Mouse (Mus musculus): ENCODE results near the gene Palm2. TPM values are rescaled to one million over a fixed set of nuclear protein-coding genes. Genes with fewer than 3 reads are reported as not detected.

Gene Palm2
- polyA plus RNA-seq, 1 experiment: not detected

- WGBS: 74% methylated on average over 4 of the region's 4 CpGs
Observed at GRCm38 (mm10) chr4:57672541-57672940, 238.5 kb downstream of the Palm2 start.

GRCm38 (mm10) chr4:57672996-57673906, 239.2 kb downstream of the Palm2 start:
- Histone ChIP-seq H3K4me3 (ENCODE audit: insufficient read depth, low read depth, low read length) (no peak overlapping the region), H3K27ac (ENCODE audit: insufficient read depth, low read depth, low read length) (no peak overlapping the region), H3K4me1 (ENCODE audit: control insufficient read depth, insufficient read depth, low read length) (peaks cover 19% of the 10 kb centered on the region)
- TF ChIP-seq POLR2A (IDR thresholded peaks at IDR 0.05; ENCODE audit: insufficient read depth, low read depth, low read length) (no peak), CTCF (IDR thresholded peaks at IDR 0.05; ENCODE audit: insufficient read depth, low read depth, low read length) (peak; percentile 83)
- WGBS: 12% methylated on average over 12 of the region's 12 CpGs

More at GRCm38 (mm10) chr4:57672541-57672940, 238.5 kb downstream of the Palm2 start:
- TF ChIP-seq POLR2A (IDR thresholded peaks at IDR 0.05; ENCODE audit: insufficient read depth, low read depth, low read length) (no peak), CTCF (IDR thresholded peaks at IDR 0.05; ENCODE audit: insufficient read depth, low read depth, low read length) (no peak)
- Histone ChIP-seq H3K4me1 (ENCODE audit: control insufficient read depth, insufficient read depth, low read length) (peaks cover 17% of the 10 kb centered on the region), H3K4me3 (ENCODE audit: insufficient read depth, low read depth, low read length) (no peak overlapping the region), H3K27ac (ENCODE audit: insufficient read depth, low read depth, low read length) (no peak overlapping the region)

GRCm38 (mm10) chr4:57674351-57674750, 240.3 kb downstream of the Palm2 start:
- H3K4me3 ChIP-seq (ENCODE audit: insufficient read depth, low read depth, low read length): no peak overlapping the region
- no peak overlapping the region for H3K27ac ChIP-seq (ENCODE audit: insufficient read depth, low read depth, low read length)
- WGBS: 78% methylated on average over 7 of the region's 7 CpGs
- H3K4me1 ChIP-seq (ENCODE audit: control insufficient read depth, insufficient read depth, low read length): peaks cover 21% of the 10 kb centered on the region
- no peak for TF ChIP-seq POLR2A (IDR thresholded peaks at IDR 0.05; ENCODE audit: insufficient read depth, low read depth, low read length)
- TF ChIP-seq CTCF (IDR thresholded peaks at IDR 0.05; ENCODE audit: insufficient read depth, low read depth, low read length): no peak

- TF ChIP-seq CTCF (IDR thresholded peaks at IDR 0.05; ENCODE audit: insufficient read depth, low read depth, low read length) (no peak), POLR2A (IDR thresholded peaks at IDR 0.05; ENCODE audit: insufficient read depth, low read depth, low read length) (no peak)
- peaks cover 21% of the 10 kb centered on the region for H3K4me1 ChIP-seq (ENCODE audit: control insufficient read depth, insufficient read depth, low read length)
- 14% methylated on average over 13 of the region's 13 CpGs for WGBS
- H3K27ac ChIP-seq (ENCODE audit: insufficient read depth, low read depth, low read length): no peak overlapping the region
- no peak overlapping the region for H3K4me3 ChIP-seq (ENCODE audit: insufficient read depth, low read depth, low read length)
Observed at GRCm38 (mm10) chr4:57675387-57675786, 241.3 kb downstream of the Palm2 start.

GRCm38 (mm10) chr4:57677916-57678315, 243.9 kb downstream of the Palm2 start:
- Histone ChIP-seq H3K27ac (ENCODE audit: insufficient read depth, low read depth, low read length) (no peak overlapping the region), H3K4me3 (ENCODE audit: insufficient read depth, low read depth, low read length) (no peak overlapping the region), H3K4me1 (ENCODE audit: control insufficient read depth, insufficient read depth, low read length) (peaks cover 24% of the 10 kb centered on the region)
- 87% methylated on average over 12 of the region's 12 CpGs for WGBS
- TF ChIP-seq POLR2A (IDR thresholded peaks at IDR 0.05; ENCODE audit: insufficient read depth, low read depth, low read length) (no peak), CTCF (IDR thresholded peaks at IDR 0.05; ENCODE audit: insufficient read depth, low read depth, low read length) (no peak)

GRCm38 (mm10) chr4:57678991-57679457, 245.0 kb downstream of the Palm2 start:
- Histone ChIP-seq H3K4me1 (ENCODE audit: control insufficient read depth, insufficient read depth, low read length) (peaks cover 21% of the 10 kb centered on the region), H3K27ac (ENCODE audit: insufficient read depth, low read depth, low read length) (no peak overlapping the region), H3K4me3 (ENCODE audit: insufficient read depth, low read depth, low read length) (no peak overlapping the region)
- 86% methylated on average over 9 of the region's 9 CpGs for WGBS
- TF ChIP-seq CTCF (IDR thresholded peaks at IDR 0.05; ENCODE audit: insufficient read depth, low read depth, low read length) (no peak), POLR2A (IDR thresholded peaks at IDR 0.05; ENCODE audit: insufficient read depth, low read depth, low read length) (no peak)

GRCm38 (mm10) chr4:57680186-57680585, 246.1 kb downstream of the Palm2 start:
- TF ChIP-seq CTCF (IDR thresholded peaks at IDR 0.05; ENCODE audit: insufficient read depth, low read depth, low read length) (no peak), POLR2A (IDR thresholded peaks at IDR 0.05; ENCODE audit: insufficient read depth, low read depth, low read length) (no peak)
- 72% methylated on average over 12 of the region's 12 CpGs for WGBS

GRCm38 (mm10) chr4:57681511-57681910, 247.5 kb downstream of the Palm2 start:
- no peak overlapping the region for H3K4me3 ChIP-seq (ENCODE audit: insufficient read depth, low read depth, low read length)
- TF ChIP-seq POLR2A (IDR thresholded peaks at IDR 0.05; ENCODE audit: insufficient read depth, low read depth, low read length) (no peak), CTCF (IDR thresholded peaks at IDR 0.05; ENCODE audit: insufficient read depth, low read depth, low read length) (no peak)
- peaks cover 9% of the 10 kb centered on the region; the same call in 1 of the 2 replicates for H3K4me1 ChIP-seq (ENCODE audit: control insufficient read depth, insufficient read depth, low read length)
- H3K27ac ChIP-seq (ENCODE audit: insufficient read depth, low read depth, low read length): no peak overlapping the region
- WGBS: 68% methylated on average over 12 of the region's 12 CpGs

More at GRCm38 (mm10) chr4:57680186-57680585, 246.1 kb downstream of the Palm2 start:
- Histone ChIP-seq H3K27ac (ENCODE audit: insufficient read depth, low read depth, low read length) (no peak overlapping the region), H3K4me3 (ENCODE audit: insufficient read depth, low read depth, low read length) (no peak overlapping the region), H3K4me1 (ENCODE audit: control insufficient read depth, insufficient read depth, low read length) (peaks cover 16% of the 10 kb centered on the region)

- H3K4me1 ChIP-seq (ENCODE audit: control insufficient read depth, insufficient read depth, low read length): peaks cover 9% of the 10 kb centered on the region; the same call in 1 of the 2 replicates
- 91% methylated on average over 2 of the region's 2 CpGs for WGBS
- H3K4me3 ChIP-seq (ENCODE audit: insufficient read depth, low read depth, low read length): no peak overlapping the region
- no peak overlapping the region for H3K27ac ChIP-seq (ENCODE audit: insufficient read depth, low read depth, low read length)
- no peak for TF ChIP-seq POLR2A (IDR thresholded peaks at IDR 0.05; ENCODE audit: insufficient read depth, low read depth, low read length)
- no peak for TF ChIP-seq CTCF (IDR thresholded peaks at IDR 0.05; ENCODE audit: insufficient read depth, low read depth, low read length)
Observed at GRCm38 (mm10) chr4:57682341-57682740, 248.3 kb downstream of the Palm2 start.

All from olfactory bulb, adult 2 months (tissue).